Mouse (Mus musculus) kidney, adult 2 months (tissue): ENCODE results near the gene Hist2h2ac. TPM values are rescaled to one million over a fixed set of nuclear protein-coding genes. Genes with fewer than 3 reads are reported as not detected.

Experiments
- DNase-seq: peaks from one replicate; pipeline ENCODE4 v3.0.0; 2021
- H3K27ac ChIP-seq: fragments of 200-500 bp; 2 replicates; pipeline ENCODE4 v1.5.1; 2012; ENCODE audit warnings: low read depth, low read length, control low read depth, inconsistent platforms; ENCODE audit not compliant: insufficient read depth
- H3K27me3 ChIP-seq: fragments of 200-500 bp; replicated peaks from 2 replicates; pipeline ENCODE4 v1.6.1; 2012; ENCODE audit warnings: mild to moderate bottlenecking, moderate library complexity, low read length, inconsistent platforms; ENCODE audit not compliant: control insufficient read depth, insufficient read depth
- H3K36me3 ChIP-seq: fragments of 200-500 bp; 2 replicates; pipeline ENCODE4 v1.6.1; 2012; ENCODE audit warnings: mild to moderate bottlenecking, moderate library complexity, low read length, inconsistent platforms; ENCODE audit not compliant: control insufficient read depth, insufficient read depth
- H3K4me1 ChIP-seq: fragments of 200-500 bp; 2 replicates; pipeline ENCODE4 v1.6.1; 2011; ENCODE audit warnings: low read length; ENCODE audit not compliant: control insufficient read depth, insufficient read depth
- H3K4me3 ChIP-seq: fragments of 200-500 bp; 2 replicates; pipeline ENCODE4 v1.5.1; 2011; ENCODE audit warnings: mild to moderate bottlenecking, low read depth, low read length, control low read depth; ENCODE audit not compliant: insufficient read depth
- CTCF ChIP-seq: fragments of 200-500 bp; conservative IDR thresholded peaks from 2 replicates; pipeline ENCODE4 v1.5.1; 2011; ENCODE audit warnings: low read depth, mild to moderate bottlenecking, control low read depth, low read length, moderate library complexity, mixed read lengths; ENCODE audit not compliant: insufficient read depth, insufficient read length
- POLR2A ChIP-seq: fragments of 200-500 bp; IDR thresholded peaks from one replicate; pipeline ENCODE4 v1.6.1; 2011; ENCODE audit warnings: low read depth, low read length, control low read depth
- WGBS: fragments of 180-500 bp; shearing (Covaris S2); methylation state at CpG from one replicate; pipeline ENCODE4 v1.1.7; 2018; 5-methylcytosine and 5-hydroxymethylcytosine counted together
- polyA plus RNA-seq: library from polyadenylated mRNA; depleted of rRNA; stranded (reverse); fragments of >200 nt; gene quantifications from 2 replicates; pipeline ENCODE4 v1.2.3, GENCODE M21; 2012

The Hist2h2ac gene
- polyA plus RNA-seq, 1 experiment: 3.7 TPM

- H3K27ac ChIP-seq: no peak overlapping the region
- H3K4me3 ChIP-seq: no peak overlapping the region
- H3K4me1 ChIP-seq: peaks cover 1% of the 10 kb centered on the region; the same call in 1 of the 2 replicates
- H3K27me3 ChIP-seq: no peaks in the 10 kb centered on the region
- no peaks in the 10 kb centered on the region for H3K36me3 ChIP-seq
- no peak for TF ChIP-seq POLR2A
- no peak for DNase-seq
- WGBS: 65% methylated on average over 3 of the region's 3 CpGs
Observed at GRCm38 (mm10) chr3:96235836-96236235, 15.2 kb upstream of the Hist2h2ac start.

DNA sequence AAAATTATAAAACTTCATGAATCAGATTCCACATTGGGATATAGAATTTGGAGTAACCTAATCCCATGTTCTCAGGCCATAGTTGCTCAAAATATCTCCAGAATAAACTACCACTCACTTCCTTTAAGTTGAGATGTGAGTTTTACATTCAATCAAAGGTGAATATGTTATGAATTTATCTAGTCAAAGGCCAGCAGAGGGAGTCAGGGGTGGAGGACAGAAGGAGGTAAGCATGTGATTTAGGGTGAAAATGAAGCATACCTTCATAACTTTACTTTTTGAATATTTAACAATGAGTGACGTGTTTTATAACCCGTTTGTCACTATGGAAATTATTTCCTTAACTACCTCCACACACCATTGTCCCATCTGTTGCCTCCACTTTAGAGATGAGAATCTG, 14.2 kb upstream of the Hist2h2ac start:
- no peak for TF ChIP-seq CTCF
- no peak for TF ChIP-seq POLR2A
- Histone ChIP-seq H3K27ac (no peak overlapping the region), H3K27me3 (no peaks in the 10 kb centered on the region), H3K36me3 (no peaks in the 10 kb centered on the region), H3K4me3 (no peak overlapping the region), H3K4me1 (no peaks in the 10 kb centered on the region; the same call in 1 of the 2 replicates)
- no peak for DNase-seq
- 95% methylated on average over 2 of the region's 2 CpGs for WGBS

- H3K27ac ChIP-seq: no peak overlapping the region
- H3K4me3 ChIP-seq: no peak overlapping the region
- H3K27me3 ChIP-seq: no peaks in the 10 kb centered on the region
- DNase-seq: no peak
- TF ChIP-seq CTCF (no peak), POLR2A (no peak)
- WGBS: 70% methylated on average over 2 of the region's 2 CpGs
- no peaks in the 10 kb centered on the region for H3K4me1 ChIP-seq
- no peaks in the 10 kb centered on the region for H3K36me3 ChIP-seq
Observed at GRCm38 (mm10) chr3:96231758-96232120, 11.1 kb upstream of the Hist2h2ac start.

DNA sequence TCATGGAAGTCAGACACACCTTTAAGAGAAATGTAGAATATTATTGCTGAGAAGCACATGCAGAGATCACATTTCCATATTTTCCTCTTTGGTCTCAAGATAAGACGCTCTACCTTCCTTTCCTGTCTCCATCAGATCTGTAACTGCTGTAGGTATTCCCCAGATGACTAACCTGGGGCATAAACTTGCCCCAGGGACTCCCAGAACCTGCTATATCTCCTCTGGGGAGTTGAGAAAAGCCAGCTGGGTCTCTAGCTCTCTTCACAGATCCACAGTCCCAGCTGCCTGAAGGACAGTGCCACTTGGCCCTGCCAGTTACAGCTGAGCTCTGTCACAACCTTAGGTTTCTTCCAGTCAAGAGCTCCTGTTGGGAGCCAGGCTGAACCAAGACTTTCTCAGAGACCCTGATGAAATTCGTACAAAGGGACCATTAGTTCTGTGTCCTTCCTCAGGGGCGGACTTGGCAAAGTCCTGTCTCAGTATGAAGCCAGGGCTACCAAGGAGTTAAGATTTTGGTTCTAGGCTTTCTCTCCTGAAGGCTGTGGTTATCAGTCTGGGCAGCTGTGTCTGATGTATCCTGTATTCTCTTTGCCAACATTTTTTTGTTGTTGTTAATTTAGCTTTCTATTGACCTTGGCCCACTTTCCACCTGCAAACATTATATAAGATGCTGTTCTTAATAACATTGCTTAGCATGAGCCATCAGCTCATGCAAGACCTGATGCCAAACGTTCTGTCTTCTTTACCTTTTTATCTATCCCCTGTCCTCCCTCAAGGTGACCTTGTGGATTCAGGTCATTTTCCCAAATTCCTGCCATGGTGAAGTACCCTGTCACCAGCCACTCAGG, 10.5 kb upstream of the Hist2h2ac start:
- Histone ChIP-seq H3K27me3 (no peaks in the 10 kb centered on the region), H3K4me1 (no peaks in the 10 kb centered on the region), H3K27ac (no peak overlapping the region), H3K36me3 (no peaks in the 10 kb centered on the region), H3K4me3 (no peak overlapping the region)
- TF ChIP-seq POLR2A: no peak
- no peak for TF ChIP-seq CTCF
- WGBS: 77% methylated on average over 4 of the region's 4 CpGs
- DNase-seq: no peak

- H3K4me1 ChIP-seq: peaks cover 2% of the 10 kb centered on the region; the same call in 1 of the 2 replicates
- H3K27ac ChIP-seq: no peak overlapping the region
- no peaks in the 10 kb centered on the region for H3K27me3 ChIP-seq
- WGBS: 79% methylated on average over 2 of the region's 2 CpGs
- DNase-seq: no peak
- H3K4me3 ChIP-seq: no peak overlapping the region
- H3K36me3 ChIP-seq: no peaks in the 10 kb centered on the region
- TF ChIP-seq CTCF (no peak), POLR2A (no peak)
Observed at GRCm38 (mm10) chr3:96230404-96230803, 9.7 kb upstream of the Hist2h2ac start.

DNA sequence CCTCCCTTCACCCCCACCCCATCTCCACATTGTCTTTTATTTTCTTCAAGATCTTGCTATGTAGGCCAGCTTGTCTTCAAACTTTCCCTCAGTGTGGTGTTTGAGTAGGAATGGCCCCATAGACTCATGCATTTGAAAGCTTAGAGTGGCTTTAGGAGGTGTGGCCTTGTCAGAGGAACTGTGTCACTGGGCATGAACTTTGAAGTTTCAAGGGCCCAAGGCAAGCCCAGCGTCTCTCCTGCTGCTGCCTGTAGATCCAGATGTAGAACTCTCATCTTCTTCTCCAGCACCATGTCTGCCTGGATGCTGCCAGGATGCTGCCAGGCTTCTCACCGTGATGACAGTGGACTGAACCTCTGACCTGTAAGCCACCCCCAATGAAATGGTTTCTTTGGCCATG, 8.1 kb upstream of the Hist2h2ac start:
- Histone ChIP-seq H3K27ac (no peak overlapping the region), H3K27me3 (no peaks in the 10 kb centered on the region), H3K36me3 (no peaks in the 10 kb centered on the region), H3K4me3 (no peak overlapping the region), H3K4me1 (peaks cover 4% of the 10 kb centered on the region; the same call in 1 of the 2 replicates)
- 74% methylated on average over 2 of the region's 2 CpGs for WGBS
- TF ChIP-seq POLR2A (no peak), CTCF (no peak)
- DNase-seq: no peak

GRCm38 (mm10) chr3:96226695-96227648, 6.3 kb upstream of the Hist2h2ac start:
- TF ChIP-seq POLR2A (no peak), CTCF (no peak)
- Histone ChIP-seq H3K4me1 (peaks cover 6% of the 10 kb centered on the region; the same call in 1 of the 2 replicates), H3K27ac (no peak overlapping the region), H3K36me3 (no peaks in the 10 kb centered on the region), H3K27me3 (no peaks in the 10 kb centered on the region), H3K4me3 (no peak overlapping the region)
- WGBS: 56% methylated on average over 8 of the region's 8 CpGs
- DNase-seq: peak; percentile 19
